Mouse (Mus musculus): ENCODE data around the gene Cyb5d1. TPM values are rescaled to one million over a fixed set of nuclear protein-coding genes. Genes with fewer than 3 reads are reported as not detected.
A peak's percentile ranks its signal among the peaks of the same experiment; 100 is the strongest.

The Cyb5d1 gene
- polyA plus RNA-seq, 1 experiment from 2014 or later = 24.2 TPM

DNA sequence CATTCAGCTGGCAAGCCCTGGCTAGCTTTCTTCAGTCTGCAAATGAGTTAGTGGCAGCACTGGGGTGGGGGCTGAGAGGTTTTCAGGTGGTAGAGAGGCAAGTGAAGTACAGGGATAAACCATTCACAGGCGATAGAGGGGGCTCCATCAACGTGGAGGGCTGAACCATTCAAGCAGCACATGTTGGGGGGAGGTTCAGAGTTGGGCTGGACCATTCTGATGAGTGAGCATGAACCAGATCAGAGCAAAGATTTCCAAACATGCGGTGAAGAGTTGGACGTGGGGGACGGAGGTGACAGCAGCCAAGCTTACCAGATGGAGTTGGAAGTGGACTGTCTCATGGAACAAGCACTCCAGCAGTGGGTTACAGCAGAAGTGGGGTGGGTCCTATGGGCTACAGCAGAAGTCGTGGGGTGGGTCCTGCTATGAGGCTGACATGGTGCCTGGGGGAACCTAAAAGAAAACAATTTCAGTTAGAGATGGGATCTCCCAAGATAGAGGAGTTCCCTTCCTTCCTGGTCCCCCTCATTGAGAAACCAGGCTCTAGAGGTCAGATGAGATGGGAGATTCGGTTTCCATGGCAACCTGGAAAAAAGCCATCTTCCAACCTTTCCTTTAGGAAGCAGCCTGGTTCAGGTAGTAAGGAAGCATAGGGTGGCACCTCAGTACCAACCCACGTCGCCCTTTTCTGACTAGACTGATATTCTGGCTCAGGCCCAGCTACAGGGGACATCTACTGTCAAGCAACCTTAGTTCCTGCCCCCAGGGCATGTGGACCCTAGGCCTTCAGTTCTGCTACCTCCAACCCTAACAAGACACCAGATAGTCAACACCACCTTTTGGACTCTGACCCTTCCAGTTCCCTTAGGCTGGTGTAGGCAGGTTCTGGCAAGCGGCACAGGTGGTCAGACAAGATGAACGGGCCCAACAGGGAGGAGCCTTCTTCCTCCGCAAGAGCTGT, 18.1 kb upstream of the Cyb5d1 start, which contains the start of gene Kdm6b:
Gene Kdm6b (minus strand): TSS at position 455 of the 961 bp plus-strand sequence.
- H3K27me3 ChIP-seq (replicated peaks; ENCODE audit: control insufficient read depth, insufficient read depth, low read length) = no peaks in the 10 kb centered on the region
- peak within 1 kb of the TSS; percentile 92 for H3K4me2 ChIP-seq (ENCODE audit: low read depth, low read length)
- peak within 1 kb of the TSS; percentile 94 for H3K9ac ChIP-seq (ENCODE audit: low read depth, low read length)
- H3K27ac ChIP-seq (replicated peaks; ENCODE audit: low read depth, low read length) = peak within 1 kb of the TSS; percentile 99
- H3K9me3 ChIP-seq (ENCODE audit: control insufficient read depth, low read length) = no peaks in the 10 kb centered on the region
- H3K4me3 ChIP-seq (ENCODE audit: low read depth, low read length) = peak within 1 kb of the TSS; percentile 77
- peaks cover 16% of the 10 kb centered on the region for H3K36me3 ChIP-seq (ENCODE audit: control insufficient read depth, insufficient read depth, low read length)
- ATAC-seq (ENCODE audit: low read depth) (no peak), DNase-seq (ENCODE audit: low spot score) (peak; percentile 81)
- H3K4me1 ChIP-seq (ENCODE audit: control insufficient read depth, insufficient read depth, low read length) = peaks cover 48% of the 10 kb centered on the region
- 28% methylated on average over 12 of the region's 12 CpGs for WGBS

DNA sequence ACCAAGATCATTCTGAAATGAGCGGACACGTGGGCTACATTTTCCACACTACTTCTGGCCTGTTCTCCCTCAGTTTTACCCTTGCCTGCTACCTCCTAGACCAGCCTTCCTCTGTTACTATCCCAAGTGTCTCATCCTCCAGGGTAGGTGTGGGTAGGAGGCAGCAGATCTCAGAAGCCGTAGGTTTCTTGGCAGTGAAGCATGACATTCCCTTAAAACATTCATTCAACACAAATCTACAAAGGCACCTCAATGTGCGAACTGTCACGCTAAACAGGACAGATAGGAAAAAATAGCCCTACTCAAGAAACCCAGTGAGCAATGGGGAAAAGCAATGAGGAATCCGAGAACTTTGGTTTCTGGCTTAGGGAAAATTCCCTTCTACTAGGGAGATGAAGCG, 17.1 kb upstream of the Cyb5d1 start:
- H3K36me3 ChIP-seq (ENCODE audit: control insufficient read depth, insufficient read depth, low read length) = peaks cover 24% of the 10 kb centered on the region
- H3K9me3 ChIP-seq (ENCODE audit: control insufficient read depth, low read length) = no peaks in the 10 kb centered on the region
- H3K4me3 ChIP-seq (ENCODE audit: low read depth, low read length) = peak overlapping the region; percentile 77
- no peaks in the 10 kb centered on the region for H3K27me3 ChIP-seq (replicated peaks; ENCODE audit: control insufficient read depth, insufficient read depth, low read length)
- H3K4me2 ChIP-seq (ENCODE audit: low read depth, low read length) = peak overlapping the region; percentile 92
- ATAC-seq (ENCODE audit: low read depth) = no peak
- DNase-seq (ENCODE audit: low spot score) = no peak
- peaks cover 53% of the 10 kb centered on the region for H3K4me1 ChIP-seq (ENCODE audit: control insufficient read depth, insufficient read depth, low read length)
- 47% methylated on average over 7 of the region's 7 CpGs for WGBS
- H3K9ac ChIP-seq (ENCODE audit: low read depth, low read length) = peak overlapping the region; percentile 90; the same call in 1 of the 2 replicates
- H3K27ac ChIP-seq (replicated peaks; ENCODE audit: low read depth, low read length) = peak overlapping the region; percentile 97

DNA sequence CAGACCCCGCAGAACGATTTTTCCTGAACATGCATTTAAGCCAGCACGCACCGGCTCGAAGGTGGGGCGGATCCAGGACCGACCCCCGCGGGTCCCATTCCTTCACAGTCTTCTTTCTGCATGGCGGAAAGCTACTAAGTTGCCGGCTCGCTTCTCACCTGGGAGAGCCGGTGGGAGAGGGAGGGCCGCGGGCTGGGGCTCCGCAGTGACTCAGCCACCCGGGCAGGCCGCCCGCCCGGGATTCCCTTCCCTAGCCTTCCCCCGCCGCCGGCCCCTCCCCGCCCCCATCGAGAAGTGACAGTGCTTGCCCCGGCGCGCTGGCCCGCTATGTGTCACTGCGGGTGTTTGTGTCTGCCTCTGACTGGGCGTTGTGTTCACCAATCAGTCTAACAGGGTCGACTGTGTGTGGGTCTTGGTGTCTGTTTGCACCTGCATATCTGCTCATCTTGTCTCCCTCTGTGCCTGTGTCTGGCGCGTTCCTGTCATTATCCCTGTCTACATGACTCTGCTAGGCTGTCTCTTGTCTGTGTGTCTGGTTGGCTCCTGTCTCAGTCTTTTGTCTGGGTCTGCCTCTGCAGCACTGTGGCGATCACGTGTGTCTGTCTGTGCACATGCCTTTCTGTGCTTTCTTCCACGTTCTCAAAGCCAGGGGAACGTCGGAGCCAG, 16.2 kb upstream of the Cyb5d1 start:
- Histone ChIP-seq H3K27me3 (replicated peaks; ENCODE audit: control insufficient read depth, insufficient read depth, low read length) (no peaks in the 10 kb centered on the region), H3K9me3 (ENCODE audit: control insufficient read depth, low read length) (no peaks in the 10 kb centered on the region), H3K4me2 (ENCODE audit: low read depth, low read length) (peak overlapping the region; percentile 92), H3K4me1 (ENCODE audit: control insufficient read depth, insufficient read depth, low read length) (peaks cover 46% of the 10 kb centered on the region), H3K36me3 (ENCODE audit: control insufficient read depth, insufficient read depth, low read length) (peaks cover 33% of the 10 kb centered on the region), H3K9ac (ENCODE audit: low read depth, low read length) (peak overlapping the region; percentile 90), H3K27ac (replicated peaks; ENCODE audit: low read depth, low read length) (peak overlapping the region; percentile 97), H3K4me3 (ENCODE audit: low read depth, low read length) (peak overlapping the region; percentile 77)
- 2% methylated on average over 20 of the region's 39 CpGs for WGBS
- peak; percentile 76 for DNase-seq (ENCODE audit: low spot score)
- no peak; the same call in 1 of the 2 replicates for ATAC-seq (ENCODE audit: low read depth)

DNA sequence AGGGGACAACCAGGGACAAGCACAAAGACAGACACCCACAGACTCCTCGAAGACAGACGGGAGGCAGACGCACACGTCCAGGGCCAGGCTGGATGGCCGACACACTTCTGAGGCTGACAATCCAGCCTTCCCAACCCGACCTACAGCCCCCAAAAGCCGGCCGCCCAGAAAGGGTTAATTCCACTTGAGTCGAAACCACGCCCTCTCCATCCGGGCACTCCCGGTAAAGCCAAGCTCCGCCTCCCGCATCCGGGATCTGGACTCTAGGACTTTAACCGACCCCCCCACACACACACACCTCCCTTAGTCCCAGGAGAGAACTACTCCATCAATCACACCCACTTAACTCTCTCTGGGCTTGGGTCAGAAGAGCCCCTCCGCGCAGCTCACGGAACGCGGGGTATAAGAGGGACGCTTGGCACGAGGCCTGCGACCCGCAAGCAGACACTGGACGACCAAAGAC, 15.7 kb upstream of the Cyb5d1 start:
- DNase-seq (ENCODE audit: low spot score) (peak; percentile 99), ATAC-seq (ENCODE audit: low read depth) (peak; percentile 44)
- Histone ChIP-seq H3K4me2 (ENCODE audit: low read depth, low read length) (peak overlapping the region; percentile 92), H3K4me3 (ENCODE audit: low read depth, low read length) (peak overlapping the region; percentile 77), H3K9me3 (ENCODE audit: control insufficient read depth, low read length) (no peaks in the 10 kb centered on the region), H3K4me1 (ENCODE audit: control insufficient read depth, insufficient read depth, low read length) (peaks cover 46% of the 10 kb centered on the region), H3K36me3 (ENCODE audit: control insufficient read depth, insufficient read depth, low read length) (peaks cover 38% of the 10 kb centered on the region), H3K9ac (ENCODE audit: low read depth, low read length) (peak overlapping the region; percentile 90), H3K27me3 (replicated peaks; ENCODE audit: control insufficient read depth, insufficient read depth, low read length) (no peaks in the 10 kb centered on the region), H3K27ac (replicated peaks; ENCODE audit: low read depth, low read length) (peak overlapping the region; percentile 97)
- 0% methylated on average over 20 of the region's 26 CpGs for WGBS

DNA sequence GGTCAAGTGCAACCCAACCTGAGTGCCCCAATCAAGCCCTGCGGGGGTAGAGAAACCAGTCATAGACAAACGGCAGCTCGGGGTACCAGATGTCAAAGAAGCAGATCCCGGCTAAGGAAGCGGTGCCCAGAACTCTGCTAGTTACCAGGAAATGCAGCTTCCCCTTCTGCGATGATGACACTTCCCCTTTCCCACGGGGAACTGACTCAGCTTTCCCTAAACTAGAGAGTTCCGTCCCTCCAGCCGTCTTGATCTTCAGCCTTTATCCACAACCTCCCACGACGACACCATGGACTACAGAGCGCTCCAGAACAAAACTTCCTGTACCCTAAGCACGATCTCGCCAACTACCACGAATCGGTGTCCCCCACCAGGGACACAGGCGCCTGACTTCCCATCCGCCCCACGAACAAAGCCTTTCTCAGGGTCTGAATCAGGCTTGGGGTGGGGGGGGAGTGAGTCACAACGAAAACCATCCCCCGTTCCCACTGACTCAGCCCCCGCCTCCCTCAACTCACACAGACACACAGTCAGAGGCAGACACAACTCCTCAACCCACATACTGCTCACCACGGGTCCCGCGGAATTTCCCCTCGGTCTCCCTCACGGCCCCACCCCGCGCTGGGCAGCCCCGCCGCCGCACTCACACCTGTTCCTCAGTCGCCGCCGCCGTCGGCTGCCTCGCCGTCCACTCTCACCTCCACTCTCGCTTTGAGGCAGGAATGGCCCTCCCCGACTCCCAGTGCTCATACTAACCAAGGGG, 15.1 kb upstream of the Cyb5d1 start:
- peak overlapping the region; percentile 77 for H3K4me3 ChIP-seq (ENCODE audit: low read depth, low read length)
- H3K36me3 ChIP-seq (ENCODE audit: control insufficient read depth, insufficient read depth, low read length) = peaks cover 44% of the 10 kb centered on the region
- H3K4me2 ChIP-seq (ENCODE audit: low read depth, low read length) = peak overlapping the region; percentile 92
- WGBS = under 1% methylated on average over 35 of the region's 41 CpGs
- no peaks in the 10 kb centered on the region for H3K27me3 ChIP-seq (replicated peaks; ENCODE audit: control insufficient read depth, insufficient read depth, low read length)
- peak overlapping the region; percentile 97 for H3K27ac ChIP-seq (replicated peaks; ENCODE audit: low read depth, low read length)
- peak overlapping the region; percentile 90 for H3K9ac ChIP-seq (ENCODE audit: low read depth, low read length)
- DNase-seq (ENCODE audit: low spot score) = peak; percentile 59
- no peaks in the 10 kb centered on the region for H3K9me3 ChIP-seq (ENCODE audit: control insufficient read depth, low read length)
- H3K4me1 ChIP-seq (ENCODE audit: control insufficient read depth, insufficient read depth, low read length) = peaks cover 46% of the 10 kb centered on the region
- peak; percentile 4; the same call in 1 of the 2 replicates for ATAC-seq (ENCODE audit: low read depth)

DNA sequence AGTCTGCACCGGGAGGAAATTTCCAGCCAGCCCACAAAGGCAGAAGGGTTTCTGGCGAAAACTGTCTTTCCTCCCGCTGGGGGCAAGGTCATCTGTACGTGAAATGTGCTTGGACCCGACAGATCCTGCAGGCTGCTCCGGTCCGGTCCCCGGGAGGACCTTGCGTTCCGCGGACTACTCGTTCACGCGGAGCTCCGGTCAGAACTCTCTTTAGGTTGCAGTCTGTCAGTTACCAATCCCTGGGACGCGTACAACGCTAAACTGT, 14.5 kb upstream of the Cyb5d1 start:
- H3K36me3 ChIP-seq (ENCODE audit: control insufficient read depth, insufficient read depth, low read length) = peaks cover 50% of the 10 kb centered on the region

DNA sequence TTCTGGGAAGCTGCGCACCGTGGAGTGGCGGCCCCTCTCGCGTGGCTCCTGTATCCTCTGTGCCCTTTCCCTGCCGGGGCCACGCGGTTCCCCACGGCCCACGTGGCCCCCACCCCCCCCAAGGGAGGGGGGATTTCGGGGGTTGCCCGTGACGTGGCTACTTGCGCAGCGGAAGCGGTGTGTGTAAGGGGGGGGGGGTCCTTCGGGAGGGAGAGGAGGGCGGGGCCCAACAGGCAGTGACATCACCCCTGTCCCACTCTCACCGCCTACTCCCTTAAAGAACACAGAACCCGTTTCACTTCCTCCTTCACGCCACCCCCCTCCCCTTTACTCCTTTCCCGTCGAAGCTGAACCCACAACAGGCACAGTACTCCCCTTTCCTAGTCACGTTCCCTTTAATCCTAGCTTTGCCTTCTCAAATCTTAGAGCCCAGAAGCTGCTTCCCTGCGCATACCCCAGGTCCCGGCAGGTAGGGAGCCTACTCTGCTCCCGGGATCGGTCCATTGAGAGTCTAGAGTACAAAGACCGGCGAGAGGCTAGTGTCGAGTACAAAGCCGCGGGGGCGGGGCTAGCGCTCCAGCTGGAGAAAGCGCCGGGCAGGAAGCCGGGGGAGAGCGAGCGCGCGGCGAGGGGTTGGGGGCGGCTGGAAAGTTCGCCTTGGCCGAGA, 14.1 kb upstream of the Cyb5d1 start:
- Histone ChIP-seq H3K27me3 (replicated peaks; ENCODE audit: control insufficient read depth, insufficient read depth, low read length) (no peaks in the 10 kb centered on the region), H3K27ac (replicated peaks; ENCODE audit: low read depth, low read length) (peak overlapping the region; percentile 97), H3K36me3 (ENCODE audit: control insufficient read depth, insufficient read depth, low read length) (peaks cover 54% of the 10 kb centered on the region), H3K4me1 (ENCODE audit: control insufficient read depth, insufficient read depth, low read length) (peaks cover 39% of the 10 kb centered on the region), H3K9me3 (ENCODE audit: control insufficient read depth, low read length) (no peaks in the 10 kb centered on the region), H3K4me2 (ENCODE audit: low read depth, low read length) (peak overlapping the region; percentile 92), H3K4me3 (ENCODE audit: low read depth, low read length) (peak overlapping the region; percentile 77), H3K9ac (ENCODE audit: low read depth, low read length) (peak overlapping the region; percentile 90)
- ATAC-seq (ENCODE audit: low read depth) (peak; percentile 51), DNase-seq (ENCODE audit: low spot score) (peak; percentile 93)
- WGBS = under 1% methylated on average over 29 of the region's 46 CpGs

More for the DNA sequence above, 14.5 kb upstream of the Cyb5d1 start:
- H3K27me3 ChIP-seq (replicated peaks; ENCODE audit: control insufficient read depth, insufficient read depth, low read length) = no peaks in the 10 kb centered on the region
- peak overlapping the region; percentile 90 for H3K9ac ChIP-seq (ENCODE audit: low read depth, low read length)
- ATAC-seq (ENCODE audit: low read depth) (no peak), DNase-seq (ENCODE audit: low spot score) (no peak)
- peak overlapping the region; percentile 97 for H3K27ac ChIP-seq (replicated peaks; ENCODE audit: low read depth, low read length)
- no peaks in the 10 kb centered on the region for H3K9me3 ChIP-seq (ENCODE audit: control insufficient read depth, low read length)
- WGBS = 1% methylated on average over 18 of the region's 18 CpGs
- peak overlapping the region; percentile 77 for H3K4me3 ChIP-seq (ENCODE audit: low read depth, low read length)
- peaks cover 44% of the 10 kb centered on the region for H3K4me1 ChIP-seq (ENCODE audit: control insufficient read depth, insufficient read depth, low read length)
- peak overlapping the region; percentile 92 for H3K4me2 ChIP-seq (ENCODE audit: low read depth, low read length)

Data from embryonic facial prominence, embryonic 14.5 days (tissue).